Mouse (Mus musculus) myocyte (in vitro differentiated cells): ENCODE measurements around the gene Stat5a.

Experiments used
- MAX ChIP-seq: IDR thresholded peaks from one replicate; pipeline ENCODE4 v1.6.1; 2011; ENCODE audit warnings: low read depth, mild to moderate bottlenecking, control low read depth
- MYOD1 ChIP-seq, 3 experiments: IDR thresholded peaks; one replicate each; pipeline ENCODE4 v1.6.1; 2011; ENCODE audit warnings: control low read depth in 2 of 3, low read depth in 2 of 3, mild to moderate bottlenecking in 2 of 3, moderate library complexity in 1 of 3; ENCODE audit not compliant: insufficient read length in 2 of 3, control insufficient read depth in 1 of 3
- POLR2A ChIP-seq: IDR thresholded peaks from one replicate; pipeline ENCODE4 v1.6.1; 2011; ENCODE audit warnings: low read depth, mild to moderate bottlenecking, control low read depth, moderate library complexity; ENCODE audit not compliant: insufficient read length
- USF1 ChIP-seq: IDR thresholded peaks from one replicate; pipeline ENCODE4 v1.6.1; 2011; ENCODE audit warnings: low read depth, mild to moderate bottlenecking, control low read depth, moderate library complexity

DNA sequence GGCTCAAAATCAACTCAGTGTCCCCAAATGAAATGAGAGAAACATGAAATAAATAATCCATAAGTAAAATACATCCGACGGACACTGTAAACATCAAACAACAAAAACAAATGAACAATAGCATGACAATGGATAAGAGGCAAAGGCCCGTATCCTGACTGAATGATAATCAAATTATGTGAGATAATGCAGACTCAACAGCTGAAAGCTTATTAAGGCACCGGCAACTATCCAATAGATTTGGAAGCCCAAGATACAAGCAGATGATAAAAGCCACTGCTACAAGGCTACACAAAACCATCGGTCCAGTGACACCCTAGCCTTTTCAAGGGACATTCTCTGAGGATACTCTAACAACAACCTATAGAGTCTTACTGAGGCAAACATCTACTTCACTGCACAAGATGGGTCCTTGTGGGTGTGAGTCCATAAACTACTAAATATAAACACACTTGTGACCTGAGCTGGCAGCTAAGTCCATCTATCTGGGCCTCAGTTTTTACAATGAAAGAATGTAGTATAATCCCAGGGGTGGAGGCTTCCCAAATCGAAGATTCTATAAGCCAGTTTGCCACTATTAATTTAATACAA lies 10.3 kb upstream of the Stat5a start:
- TF ChIP-seq POLR2A (no peak), USF1 (no peak), MYOD1 (IDR thresholded peaks at IDR 0.05; ENCODE audit: control insufficient read depth in 1 of 3, insufficient read length in 2 of 3, low read depth in 2 of 3) (no peak), MAX (no peak)
